Mouse (Mus musculus) hindbrain, postnatal 0 days (tissue): ENCODE data around the gene Lias. TPM values are rescaled to one million over a fixed set of nuclear protein-coding genes. Genes with fewer than 3 reads are reported as not detected.

Experiments used
- ATAC-seq: fragments of 200-750 bp; cut with Nextera tagmentation; 2 replicates; pipeline ENCODE4 v1.8.0; 2017; ENCODE audit warnings: mild to moderate bottlenecking, moderate TSS enrichment, moderate library complexity
- DNase-seq: peaks from one replicate; pipeline ENCODE4 v3.0.0-alpha.2; 2015; ENCODE audit warnings: low spot score
- H3K27ac ChIP-seq: fragments of 300-500 bp; sonication (generic); 2 replicates; pipeline ENCODE4 v1.5.1; 2014; ENCODE audit warnings: mild to moderate bottlenecking
- H3K27me3 ChIP-seq: fragments of 300-500 bp; sonication (generic); 2 replicates; pipeline ENCODE4 v1.6.1; 2014; ENCODE audit warnings: low read length, mixed read lengths; ENCODE audit not compliant: insufficient read depth
- H3K36me3 ChIP-seq: fragments of 300-500 bp; sonication (generic); 2 replicates; pipeline ENCODE4 v1.6.1; 2014; ENCODE audit warnings: low read length, mixed read lengths; ENCODE audit not compliant: insufficient read depth
- H3K4me1 ChIP-seq: fragments of 300-500 bp; sonication (generic); 2 replicates; pipeline ENCODE4 v1.6.1; 2014; ENCODE audit warnings: antibody characterized with exemption, low read length, mixed read lengths; ENCODE audit not compliant: insufficient read depth
- H3K4me2 ChIP-seq: fragments of 300-500 bp; sonication (generic); 2 replicates; pipeline ENCODE4 v1.6.1; 2014; ENCODE audit warnings: low read depth, mild to moderate bottlenecking, low read length, moderate library complexity, mixed read lengths
- H3K4me3 ChIP-seq: fragments of 300-500 bp; sonication (generic); 2 replicates; pipeline ENCODE4 v1.5.1; 2014; ENCODE audit warnings: low read length
- H3K9ac ChIP-seq: fragments of 300-500 bp; sonication (generic); replicated peaks from 2 replicates; pipeline ENCODE4 v1.6.1; 2014; ENCODE audit warnings: mild to moderate bottlenecking, low read length, moderate library complexity, mixed read lengths
- H3K9me3 ChIP-seq: fragments of 300-500 bp; sonication (generic); 2 replicates; pipeline ENCODE4 v1.6.1; 2016; ENCODE audit warnings: low read length, mixed read lengths
- CTCF ChIP-seq: IDR thresholded peaks from 2 replicates; pipeline ENCODE4 v1.5.1; 2016; ENCODE audit warnings: antibody characterized with exemption, control low read depth, low read depth
- WGBS: fragments of 180-500 bp; shearing (Covaris S2); extraction: QIAGEN DNeasy Blood & Tissue Kit; methylation state at CpG from one replicate; pipeline ENCODE4 v1.1.7; 2014; 5-methylcytosine and 5-hydroxymethylcytosine counted together
- polyA plus RNA-seq: library from polyadenylated mRNA; unstranded; fragments of >200 nt; fragmentation: Nextera tagmentation; extraction: Ambion mirVana; gene quantifications from 2 replicates; pipeline ENCODE4 v1.2.1, GENCODE M21; 2015
- total RNA-seq: library from RNA; depleted of rRNA; stranded (reverse); fragments of >200 nt; gene quantifications from 2 replicates; pipeline ENCODE4 v1.2.3, GENCODE M21; 2014; rRNA removed

The Lias gene
- total RNA-seq: 19.4 and 23.4 TPM in 2 replicates
- 65.5 and 66.8 TPM in 2 replicates for polyA plus RNA-seq

DNA sequence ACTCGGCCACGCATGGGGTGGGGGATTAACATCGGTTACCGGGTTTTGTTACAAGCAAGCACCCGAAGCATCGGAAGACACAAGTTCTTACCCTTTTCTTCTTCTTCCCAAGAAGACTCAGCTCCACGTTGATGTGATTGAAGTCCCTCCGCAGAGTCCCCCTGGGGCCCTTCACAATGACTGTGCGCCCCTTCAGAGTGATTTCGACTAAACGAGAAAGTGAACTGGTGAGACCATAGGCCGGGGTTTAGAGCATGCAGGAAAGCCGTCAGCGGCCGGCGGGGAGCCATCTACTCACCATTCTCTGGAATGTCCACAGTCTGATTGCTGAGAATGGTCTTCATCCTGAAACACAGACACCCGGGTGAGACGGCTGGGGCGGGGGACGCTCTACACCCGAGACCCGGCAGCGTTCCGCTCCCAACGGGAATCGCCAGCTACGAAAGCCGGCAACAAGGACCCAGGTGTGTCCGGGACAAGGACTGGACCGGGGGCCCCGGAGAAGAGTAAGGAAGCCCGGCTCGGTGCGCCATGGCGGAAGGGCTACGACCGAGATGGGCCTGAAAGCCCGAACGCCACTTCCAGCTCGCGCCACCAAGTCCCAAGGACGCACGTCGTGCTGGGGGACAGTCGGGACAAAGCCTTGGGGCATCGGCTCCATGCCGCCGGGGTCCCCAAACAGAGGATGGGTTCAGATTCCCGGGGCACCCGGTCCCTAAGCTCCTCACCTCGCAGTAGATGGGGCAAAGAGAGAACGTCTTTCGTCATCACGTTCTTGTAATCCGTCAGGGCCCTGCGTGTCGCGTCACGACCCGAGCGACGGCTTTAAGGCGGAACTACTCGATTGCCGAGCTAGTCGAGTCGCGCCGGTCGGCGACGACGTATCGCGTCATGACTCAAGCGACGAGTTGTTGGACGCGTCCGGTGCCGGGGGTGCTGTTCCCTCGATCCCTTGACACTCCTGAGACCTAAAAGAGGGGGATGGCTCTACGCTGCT lies at the start of gene Lias, which contains the start of gene Rpl9:
Lias (plus strand) TSS at position 850 of the 997 bp plus-strand sequence.
Rpl9 (minus strand) TSS at position 797 of the 997 bp plus-strand sequence.
- peak within 1 kb of the TSS; percentile 98 for H3K9ac ChIP-seq

DNA sequence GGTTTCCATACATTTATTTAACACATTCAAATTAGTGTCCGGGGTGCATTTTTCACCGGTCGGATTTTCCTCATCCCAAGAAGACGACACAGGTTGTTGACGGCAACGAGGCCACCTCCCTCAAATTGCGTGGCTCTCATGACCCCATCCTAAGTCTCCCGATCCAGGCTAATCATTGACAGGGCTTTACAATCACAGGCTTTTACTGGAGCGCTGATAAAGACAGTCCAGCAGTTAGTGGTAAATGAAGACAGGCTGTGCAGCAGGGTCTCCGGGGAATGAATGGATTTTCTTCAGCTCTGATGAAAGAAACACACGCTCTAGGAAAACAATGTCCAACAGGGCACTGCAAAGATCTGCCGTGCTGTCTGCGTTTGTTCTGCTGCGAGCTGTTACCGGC lies 43.1 kb upstream of the Lias start, which contains the start of gene Klb:
Klb (plus strand) TSS at position 147 of the 400 bp plus-strand sequence.
- H3K27me3 ChIP-seq: no peaks in the 10 kb centered on the region
- no peak within 1 kb of the TSS for H3K9ac ChIP-seq
- H3K4me2 ChIP-seq: peak within 1 kb of the TSS; percentile 53
- no peaks in the 10 kb centered on the region for H3K4me1 ChIP-seq
- H3K27ac ChIP-seq: no peak within 1 kb of the TSS
- no peaks in the 10 kb centered on the region for H3K36me3 ChIP-seq
- 36% methylated on average over 15 of the region's 15 CpGs for WGBS
- H3K4me3 ChIP-seq: peak within 1 kb of the TSS; percentile 13; the same call in 1 of the 2 replicates
- TF ChIP-seq CTCF: no peak
- ATAC-seq (no peak), DNase-seq (peak; percentile 5)
- H3K9me3 ChIP-seq: no peaks in the 10 kb centered on the region

More for the DNA sequence above, at the start of gene Lias, which contains the start of gene Rpl9:
- Histone ChIP-seq H3K4me3 (peak within 1 kb of the TSS; percentile 90), H3K4me2 (peak within 1 kb of the TSS; percentile 75), H3K4me1 (peaks cover 4% of the 10 kb centered on the region; the same call in 1 of the 2 replicates), H3K27me3 (no peaks in the 10 kb centered on the region), H3K27ac (peak within 1 kb of the TSS; percentile 85), H3K36me3 (peaks cover 13% of the 10 kb centered on the region), H3K9me3 (no peaks in the 10 kb centered on the region)
- WGBS: under 1% methylated on average over 83 of the region's 83 CpGs
- DNase-seq: peak; percentile 99
- no peak for TF ChIP-seq CTCF
- peak; percentile 97 for ATAC-seq

DNA sequence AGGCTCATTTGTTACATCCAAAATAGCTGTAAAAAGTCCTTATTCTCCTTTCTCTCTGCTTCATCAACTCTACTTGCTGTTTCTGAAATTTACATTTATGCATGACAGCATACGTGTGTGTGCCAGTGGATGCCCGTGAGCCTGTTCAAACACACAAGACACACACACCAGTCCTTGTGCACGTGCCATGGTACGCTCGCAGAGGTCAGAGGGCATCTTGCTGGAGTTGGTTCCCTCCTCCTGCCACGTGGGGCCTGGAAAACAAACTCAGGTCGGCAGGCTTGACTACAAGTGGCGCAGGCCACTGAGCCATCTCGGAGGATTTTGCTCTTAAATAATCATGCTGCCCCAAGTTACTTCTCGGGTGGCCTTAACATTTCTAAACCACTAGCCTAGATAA lies 40.8 kb upstream of the Lias start:
- 61% methylated on average over 10 of the region's 10 CpGs for WGBS
- no peaks in the 10 kb centered on the region for H3K9me3 ChIP-seq
- no peaks in the 10 kb centered on the region for H3K4me1 ChIP-seq
- H3K36me3 ChIP-seq: no peaks in the 10 kb centered on the region
- no peak overlapping the region for H3K27ac ChIP-seq
- ATAC-seq: no peak
- H3K4me2 ChIP-seq: no peak overlapping the region
- no peaks in the 10 kb centered on the region for H3K27me3 ChIP-seq
- no peak overlapping the region for H3K4me3 ChIP-seq
- no peak for DNase-seq
- TF ChIP-seq CTCF: no peak
- H3K9ac ChIP-seq: no peak overlapping the region

DNA sequence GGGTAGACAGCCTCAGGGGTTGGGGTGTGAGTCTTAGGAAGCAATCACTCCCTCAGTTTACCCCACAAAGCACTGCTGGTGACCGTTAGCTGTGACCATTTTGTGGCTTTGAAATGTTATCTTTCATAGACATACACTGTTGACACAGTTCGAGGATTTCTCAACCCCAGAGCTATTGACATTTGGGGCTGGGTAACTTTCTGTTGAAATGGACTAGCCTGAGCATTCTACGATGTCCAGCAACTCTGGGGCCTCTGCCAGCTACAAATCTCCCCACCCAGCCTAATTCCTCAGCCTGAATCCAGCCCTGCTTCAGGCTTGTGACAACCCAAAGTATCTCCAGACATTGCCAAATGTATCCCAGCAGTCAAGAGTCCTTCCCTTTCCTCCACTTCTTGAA lies 37.2 kb upstream of the Lias start:
- TF ChIP-seq CTCF: no peak
- DNase-seq: no peak
- Histone ChIP-seq H3K9ac (no peak overlapping the region), H3K4me2 (no peak overlapping the region), H3K36me3 (no peaks in the 10 kb centered on the region), H3K4me3 (no peak overlapping the region), H3K4me1 (no peaks in the 10 kb centered on the region), H3K27ac (no peak overlapping the region), H3K9me3 (no peaks in the 10 kb centered on the region), H3K27me3 (no peaks in the 10 kb centered on the region)
- 89% methylated on average over 3 of the region's 3 CpGs for WGBS
- ATAC-seq: no peak

DNA sequence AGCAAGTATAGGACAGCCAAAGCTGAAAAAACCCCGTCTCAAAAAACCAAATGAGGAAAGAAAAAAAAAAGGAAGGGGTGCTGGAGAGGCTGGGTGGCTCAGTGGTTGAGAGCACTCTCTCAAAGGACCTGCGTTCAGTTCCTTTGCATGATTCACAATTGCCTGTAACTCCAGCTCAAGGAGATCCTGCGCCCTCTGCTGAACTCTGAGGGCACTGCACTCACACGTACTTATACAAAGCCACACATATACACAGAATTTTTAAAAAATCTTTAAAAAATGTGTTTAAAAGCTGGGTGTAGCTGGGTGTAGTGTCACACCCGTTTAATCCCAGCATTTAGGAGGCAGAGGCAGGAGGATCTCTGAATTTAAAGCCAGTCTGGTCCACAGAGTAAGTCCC lies 36.3 kb upstream of the Lias start:
- DNase-seq: no peak
- no peak overlapping the region for H3K4me3 ChIP-seq
- no peak overlapping the region for H3K27ac ChIP-seq
- no peak overlapping the region for H3K9ac ChIP-seq
- no peaks in the 10 kb centered on the region for H3K9me3 ChIP-seq
- no peak overlapping the region for H3K4me2 ChIP-seq
- H3K36me3 ChIP-seq: no peaks in the 10 kb centered on the region
- no peaks in the 10 kb centered on the region for H3K27me3 ChIP-seq
- TF ChIP-seq CTCF: no peak
- no peak for ATAC-seq
- WGBS: 81% methylated on average over 5 of the region's 5 CpGs
- H3K4me1 ChIP-seq: no peaks in the 10 kb centered on the region

DNA sequence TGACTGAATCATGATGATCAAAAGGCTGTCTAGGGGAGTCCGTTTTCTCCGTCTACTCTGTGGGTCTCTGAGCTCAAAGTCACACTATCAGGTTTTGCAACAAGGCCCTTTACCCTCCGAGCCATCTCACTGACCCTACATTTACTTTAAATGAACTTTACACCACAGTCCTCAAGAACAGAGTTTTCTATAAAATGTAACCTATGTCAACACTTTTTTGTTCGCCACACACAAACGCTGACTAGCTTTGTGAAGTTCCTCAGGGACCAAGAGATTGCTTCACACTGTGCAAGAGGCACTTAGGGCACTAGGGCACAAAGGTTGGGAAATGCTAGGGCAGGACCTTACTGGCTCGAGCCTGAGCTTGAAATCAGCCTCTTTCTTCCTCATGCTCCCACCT lies 34.4 kb upstream of the Lias start:
- H3K36me3 ChIP-seq: no peaks in the 10 kb centered on the region
- no peak overlapping the region for H3K4me3 ChIP-seq
- WGBS: 87% methylated on average over 6 of the region's 6 CpGs
- H3K27ac ChIP-seq: no peak overlapping the region
- H3K9me3 ChIP-seq: no peaks in the 10 kb centered on the region
- H3K4me2 ChIP-seq: no peak overlapping the region
- no peak overlapping the region for H3K9ac ChIP-seq
- DNase-seq (no peak), ATAC-seq (no peak)
- H3K27me3 ChIP-seq: no peaks in the 10 kb centered on the region
- no peak for TF ChIP-seq CTCF
- H3K4me1 ChIP-seq: no peaks in the 10 kb centered on the region
